Mouse (Mus musculus) spleen, adult 18-20 months (tissue): ENCODE data around the gene Cct5.

Source experiments
- DNase-seq, 2 experiments: peaks; one replicate each; pipeline ENCODE4 v3.0.0; 2022; ENCODE audit warnings: mixed read lengths in 2 of 2

Gene Cct5

DNA sequence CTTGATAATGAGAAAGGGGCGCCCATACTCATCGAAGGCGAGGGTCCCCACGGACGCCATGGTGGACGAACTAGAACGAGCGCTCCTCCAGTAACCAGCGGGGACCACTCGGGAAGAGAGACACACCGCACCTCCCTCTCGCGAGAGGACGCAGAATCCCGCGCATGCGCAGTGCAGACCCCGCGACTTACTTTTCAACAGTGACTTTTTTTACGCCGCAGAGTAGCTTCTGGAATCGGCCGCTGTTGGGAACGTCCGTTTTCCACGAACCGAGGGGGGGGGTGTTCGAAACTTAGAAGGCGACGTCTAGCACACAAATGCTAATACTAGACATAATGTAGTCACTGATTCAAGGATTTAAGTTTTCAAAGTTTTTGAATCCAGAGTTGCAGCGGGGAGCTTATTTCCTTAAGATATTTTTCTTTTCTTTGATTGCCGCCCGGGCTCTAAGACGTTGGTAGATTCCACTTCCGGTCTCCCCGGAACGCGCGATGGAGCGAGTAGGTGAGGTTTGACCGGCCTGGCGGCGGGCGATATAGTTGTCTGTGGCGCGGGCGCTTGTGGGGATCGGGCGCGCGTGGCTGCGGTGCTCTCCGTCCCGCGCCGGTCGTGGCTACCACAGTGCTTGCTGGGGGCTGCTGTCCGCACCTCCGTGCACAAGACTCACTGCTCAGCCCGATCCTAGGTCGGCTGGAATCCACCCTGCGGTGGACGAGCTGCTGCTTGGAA is at the start of gene Cct5, which contains the start of gene Fam173b:
Cct5 (minus strand) TSS at position 159 of the 729 bp plus-strand sequence.
Fam173b (plus strand) TSS at position 207 of the 729 bp plus-strand sequence.
- DNase-seq = peak; percentile 96 to 98

DNA sequence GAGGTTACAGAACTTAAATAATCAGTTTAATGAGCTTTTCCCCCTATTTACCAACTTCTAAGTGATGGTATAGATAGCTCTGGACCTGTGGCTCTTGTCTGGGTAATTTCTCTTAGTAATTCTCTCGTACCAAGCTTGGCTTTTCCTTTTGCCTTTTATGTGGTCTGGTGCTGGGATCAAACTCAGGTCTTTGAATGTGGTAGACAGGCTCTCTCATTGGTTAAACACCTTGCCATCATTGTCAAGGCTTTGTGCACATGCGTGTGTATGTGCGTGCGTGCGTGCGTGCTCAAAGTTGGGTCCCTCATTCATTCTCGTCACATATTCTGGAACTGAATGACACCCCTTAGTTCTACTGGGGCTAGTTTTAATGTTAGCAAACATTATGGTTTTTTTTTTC is 49.2 kb upstream of the Cct5 start:
- no peak for DNase-seq

DNA sequence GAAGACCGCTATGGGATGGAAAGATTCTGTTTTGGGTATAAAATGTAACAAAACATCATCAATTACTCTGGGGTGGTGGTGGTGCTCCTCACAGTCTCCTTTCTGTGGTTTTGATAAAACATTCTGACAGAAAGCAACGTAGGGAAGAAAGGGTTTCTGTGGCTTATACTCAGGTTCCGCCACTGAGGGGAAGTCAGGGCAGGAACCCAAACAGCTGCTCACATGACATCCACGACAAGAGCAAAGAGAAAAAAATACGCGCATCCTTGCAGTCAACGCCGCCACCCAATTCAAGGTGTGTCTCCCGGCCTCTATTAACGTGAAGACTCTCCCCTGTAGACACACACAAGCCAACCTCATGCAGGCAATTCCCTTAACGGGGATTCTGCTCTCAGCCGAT is 48.1 kb upstream of the Cct5 start:
- DNase-seq = no peak

DNA sequence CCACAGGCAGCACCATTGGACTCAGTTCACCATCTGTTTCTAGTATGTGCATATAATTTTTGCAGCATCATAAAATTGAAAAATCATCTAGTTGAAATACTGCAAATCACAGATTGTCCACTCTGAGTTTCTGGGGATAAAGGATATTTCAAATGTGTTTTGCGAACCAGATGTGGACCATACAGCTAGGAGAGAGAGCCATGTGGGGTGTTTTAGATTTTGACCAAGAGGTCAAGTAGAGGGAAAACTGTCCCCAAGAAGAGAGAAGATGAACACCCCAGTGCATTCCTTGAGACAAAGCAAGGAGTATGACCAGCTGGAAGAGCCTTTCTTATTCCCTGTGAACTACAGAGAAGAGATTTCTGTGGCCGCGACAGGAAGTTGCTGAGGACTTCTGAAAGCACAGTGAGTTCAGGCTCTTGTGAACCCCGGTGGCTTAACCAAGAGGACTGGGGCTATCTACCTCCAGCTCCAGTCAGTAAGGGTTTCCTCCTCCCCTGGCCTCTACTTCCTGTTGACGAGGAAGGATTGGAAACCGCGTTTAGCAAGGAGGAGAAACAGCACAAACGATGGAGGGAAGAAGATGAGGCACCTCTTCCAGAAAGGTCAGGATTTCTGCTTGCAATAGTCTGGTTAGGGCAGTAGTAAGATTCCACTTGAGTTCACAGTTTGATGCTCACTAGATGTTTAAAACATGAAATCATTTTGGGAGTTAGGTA is 46.4 kb upstream of the Cct5 start:
- no peak for DNase-seq

DNA sequence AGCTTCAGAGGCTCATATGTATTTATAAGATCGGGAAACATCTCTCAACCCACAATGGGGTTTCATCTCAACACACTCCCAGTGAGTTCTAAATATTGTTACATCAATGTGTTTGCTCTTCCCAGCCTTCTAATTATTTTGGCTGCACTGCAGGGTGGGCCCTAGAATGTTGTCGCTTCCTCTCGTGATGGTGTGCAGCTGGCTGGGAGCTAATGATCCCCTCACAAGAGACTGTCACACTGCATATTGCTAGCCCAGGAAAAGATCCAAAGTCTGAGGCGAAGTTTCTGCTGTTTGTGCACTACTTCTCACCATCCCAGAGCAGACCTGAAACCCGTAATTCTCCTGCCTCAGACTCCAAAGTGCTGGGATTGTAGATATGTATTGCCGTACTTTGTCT is 45.6 kb upstream of the Cct5 start:
- no peak for DNase-seq

DNA sequence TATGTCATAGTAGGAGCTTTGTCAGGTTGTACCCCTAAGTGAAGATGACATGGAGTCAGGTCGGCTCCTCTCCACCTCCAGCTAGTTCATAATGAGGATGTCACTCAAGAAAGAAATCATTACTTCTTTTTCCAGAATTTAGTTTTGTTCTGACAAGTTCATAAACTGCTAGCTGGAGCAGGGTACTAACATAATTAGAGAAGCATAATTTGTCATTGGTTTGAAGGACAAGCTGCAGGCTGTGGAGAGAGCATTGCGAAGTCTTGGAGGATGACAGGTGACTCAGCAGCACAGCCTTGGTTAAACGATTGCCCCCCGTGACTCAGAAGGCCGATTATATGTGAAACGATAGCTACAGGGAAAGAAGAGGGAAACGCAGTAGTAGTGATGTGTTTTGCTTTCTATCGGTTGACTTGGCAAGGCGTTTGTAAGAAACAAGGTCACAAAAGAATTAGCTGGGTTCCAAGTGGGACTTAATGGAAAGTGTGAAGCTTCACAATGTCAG is 34.5 kb upstream of the Cct5 start:
- DNase-seq = no peak

DNA sequence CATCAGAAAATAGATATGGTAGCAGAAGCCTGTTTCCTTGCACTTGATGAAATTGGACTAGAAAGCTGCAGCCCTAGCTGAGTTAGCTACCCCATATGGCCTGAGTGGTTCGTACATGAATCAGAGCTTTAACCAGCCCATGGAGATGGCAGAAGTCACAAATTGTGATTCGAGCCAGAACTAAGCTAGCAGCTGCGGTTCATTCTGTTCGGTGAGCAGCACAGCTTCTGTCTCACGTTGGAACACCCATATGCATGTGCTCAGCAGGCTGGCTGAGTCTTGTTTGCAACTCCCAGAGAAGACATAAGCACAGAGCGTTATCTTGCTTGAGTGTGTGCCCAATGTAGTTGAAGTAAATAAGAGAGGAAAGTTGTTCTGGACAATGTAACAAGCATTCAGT is 33.0 kb upstream of the Cct5 start:
- DNase-seq = no peak

DNA sequence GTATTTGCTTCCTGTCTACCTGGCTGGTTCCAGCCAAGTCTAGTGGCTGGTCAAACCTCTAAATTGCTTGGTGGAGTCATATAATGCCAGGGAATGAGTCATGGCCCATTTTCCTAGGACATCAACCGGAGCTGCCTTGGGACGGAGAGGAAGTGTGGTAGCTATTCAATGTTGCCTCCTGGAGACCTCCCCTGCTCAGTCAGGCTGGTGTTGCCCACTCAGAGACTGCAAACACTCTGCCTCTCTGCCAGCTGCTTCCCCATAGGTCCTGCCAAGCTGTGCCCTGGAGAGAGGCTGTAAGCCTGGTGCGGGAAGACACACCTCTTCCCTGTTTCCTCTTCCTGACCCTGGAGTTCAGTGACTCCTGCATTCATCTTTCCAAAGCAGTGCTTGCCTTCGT is 30.9 kb upstream of the Cct5 start:
- DNase-seq = no peak

DNA sequence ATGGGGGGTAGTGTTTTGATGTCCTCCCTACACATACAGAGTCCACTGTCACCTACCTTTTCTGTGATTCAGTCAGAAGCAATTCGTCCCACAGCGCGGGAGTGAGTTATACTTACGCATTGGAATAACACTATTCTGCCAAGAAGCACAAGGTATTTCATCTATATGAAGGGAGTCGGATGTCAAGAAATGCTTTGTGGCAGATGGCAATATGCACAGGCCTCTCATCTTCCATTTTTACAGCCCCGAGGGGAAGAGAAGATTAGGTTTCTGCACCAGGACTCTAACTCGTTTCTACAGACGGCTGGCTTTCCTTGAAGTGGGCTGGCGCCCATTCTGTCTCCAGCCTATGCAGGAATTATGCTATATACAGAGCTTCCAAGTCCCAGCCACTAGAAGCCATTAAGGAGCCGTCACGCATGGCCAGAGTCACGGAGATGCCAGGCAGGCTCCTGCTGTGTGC is 29.8 kb upstream of the Cct5 start:
- no peak for DNase-seq

DNA sequence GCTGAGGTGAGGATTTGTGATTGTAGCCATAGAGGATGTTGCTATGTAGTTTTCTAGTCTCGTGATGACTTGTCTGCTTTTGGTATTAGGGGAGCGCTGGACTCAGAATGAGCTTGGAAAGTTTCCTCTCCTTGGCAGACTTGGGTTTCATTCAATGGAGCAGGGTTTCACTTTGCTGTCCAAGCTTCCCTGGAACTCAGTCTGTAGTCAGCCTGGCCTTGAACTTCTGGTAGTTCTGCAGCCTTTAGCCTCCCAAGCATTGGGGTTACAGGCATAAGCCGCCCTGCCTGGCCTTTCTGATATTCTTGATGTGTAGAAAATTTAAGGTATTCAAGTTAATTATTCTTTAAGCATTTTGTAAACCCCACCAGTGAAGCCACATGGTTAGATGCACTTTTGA is 28.0 kb upstream of the Cct5 start:
- DNase-seq = no peak

DNA sequence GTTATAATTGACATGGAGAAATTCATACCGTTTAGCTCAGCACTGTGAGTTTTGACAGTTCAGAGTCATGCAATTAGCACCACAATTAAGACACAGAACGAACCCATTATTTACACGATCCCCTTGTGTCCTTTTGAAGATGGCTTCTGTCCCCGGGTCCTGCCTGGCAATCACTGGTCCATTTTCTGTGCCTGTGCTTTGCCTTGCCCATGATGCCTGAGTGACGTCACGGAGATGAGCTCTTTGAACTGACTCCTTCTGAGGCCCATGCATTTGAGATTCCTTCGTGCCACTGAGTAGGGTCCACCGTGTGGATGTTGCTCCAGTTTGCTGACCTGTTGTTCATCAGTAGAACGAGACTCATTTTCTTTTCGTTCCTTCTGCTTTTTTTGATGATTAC is 26.6 kb upstream of the Cct5 start:
- no peak for DNase-seq

DNA sequence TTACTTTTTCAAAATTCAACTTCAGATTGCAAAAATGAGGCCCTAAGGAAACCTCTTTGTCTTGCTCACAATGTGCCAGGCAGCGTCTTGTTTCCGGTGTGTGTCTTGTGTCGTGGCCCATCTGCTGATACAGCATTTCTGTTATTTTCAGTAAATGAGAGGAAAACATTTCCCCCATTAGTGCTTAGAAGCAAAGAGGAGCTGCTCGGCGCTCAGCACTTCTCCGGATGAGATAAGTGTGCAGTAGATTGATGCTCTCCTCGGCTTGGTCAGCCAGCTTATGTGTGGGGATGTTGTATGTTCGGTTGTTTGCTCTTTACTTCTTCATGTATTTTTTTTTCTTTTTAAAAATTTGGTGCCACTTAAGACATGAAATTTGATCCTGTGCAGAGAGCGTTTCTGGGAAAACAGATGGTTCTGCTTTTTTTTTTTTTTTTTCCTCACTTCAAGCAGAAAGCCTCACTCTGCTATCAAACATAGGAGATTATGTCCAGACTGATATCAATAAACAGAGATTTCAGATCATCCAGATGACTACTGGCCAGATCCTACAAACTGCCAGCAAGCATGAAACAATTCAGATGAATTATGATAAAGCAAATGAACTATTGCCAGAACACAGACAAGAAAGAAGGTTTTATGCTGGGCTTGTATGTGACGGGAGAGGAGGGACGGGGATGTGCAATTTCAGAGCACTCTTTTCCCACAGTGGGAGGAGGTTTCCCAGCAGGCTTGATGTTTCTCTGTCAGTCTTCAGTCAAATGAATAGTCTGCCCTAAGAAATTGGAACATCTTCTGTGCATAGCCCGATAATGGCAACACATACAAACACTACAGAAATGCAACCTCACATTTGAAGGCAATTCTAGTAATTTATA is 25.9 kb upstream of the Cct5 start:
- DNase-seq = no peak

DNA sequence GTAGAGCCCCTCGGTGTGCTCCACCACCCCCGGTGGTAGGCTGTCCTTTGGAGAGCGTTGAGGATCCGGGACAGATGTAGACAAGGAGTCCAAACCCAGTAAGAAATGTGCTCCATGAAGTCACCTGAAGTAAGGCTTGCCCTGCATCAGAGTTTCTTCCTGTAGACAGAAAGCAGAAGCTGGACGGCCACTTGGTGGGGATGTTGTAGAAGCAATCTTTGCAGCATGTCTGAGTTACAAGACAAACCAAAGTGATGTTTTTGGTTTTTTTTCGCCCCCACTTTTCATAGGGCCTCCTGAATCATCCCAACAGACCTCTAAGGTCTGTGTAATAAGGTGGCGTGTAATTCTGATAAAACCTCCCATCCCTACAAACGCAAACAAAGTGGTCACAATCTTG is 17.9 kb upstream of the Cct5 start:
- DNase-seq = no peak

DNA sequence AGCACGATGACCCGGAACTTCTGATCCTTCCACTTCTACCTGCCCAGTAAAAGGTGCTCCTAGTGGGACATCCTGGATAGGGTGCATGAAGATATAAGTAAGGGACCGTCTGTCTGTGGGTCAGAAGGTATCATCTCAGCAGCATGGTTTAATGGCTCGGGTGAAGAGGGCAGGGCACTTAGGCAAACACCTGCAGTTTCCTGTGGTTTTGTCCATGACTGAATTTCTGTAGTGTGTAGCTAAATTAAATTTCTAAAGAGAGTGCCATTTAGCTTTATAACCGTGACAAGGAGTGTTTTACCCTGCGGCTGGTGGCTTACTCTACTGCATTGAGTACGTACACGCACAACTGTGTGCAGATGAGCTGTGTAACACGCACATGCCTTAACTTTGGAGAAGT is 15.7 kb upstream of the Cct5 start:
- no peak for DNase-seq

DNA sequence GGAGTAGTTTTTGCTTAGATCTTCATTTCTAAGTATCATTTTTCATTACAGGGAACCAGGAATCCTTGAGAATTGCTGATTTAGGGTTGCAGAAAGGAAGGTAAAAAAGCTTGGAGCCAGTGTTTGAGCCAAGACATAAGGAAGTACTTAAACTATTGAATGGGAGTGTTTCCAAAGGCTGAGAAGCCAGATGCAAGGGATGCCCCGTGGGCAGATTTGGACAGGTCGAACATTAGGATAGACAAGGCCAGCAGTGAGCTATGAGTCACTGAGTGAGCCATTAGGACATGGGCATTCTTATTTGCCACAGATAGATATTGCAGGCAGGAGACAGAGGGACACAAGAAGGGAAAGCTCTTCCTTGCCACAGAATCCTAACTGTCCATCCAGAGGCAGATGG is 13.1 kb upstream of the Cct5 start:
- DNase-seq = no peak

DNA sequence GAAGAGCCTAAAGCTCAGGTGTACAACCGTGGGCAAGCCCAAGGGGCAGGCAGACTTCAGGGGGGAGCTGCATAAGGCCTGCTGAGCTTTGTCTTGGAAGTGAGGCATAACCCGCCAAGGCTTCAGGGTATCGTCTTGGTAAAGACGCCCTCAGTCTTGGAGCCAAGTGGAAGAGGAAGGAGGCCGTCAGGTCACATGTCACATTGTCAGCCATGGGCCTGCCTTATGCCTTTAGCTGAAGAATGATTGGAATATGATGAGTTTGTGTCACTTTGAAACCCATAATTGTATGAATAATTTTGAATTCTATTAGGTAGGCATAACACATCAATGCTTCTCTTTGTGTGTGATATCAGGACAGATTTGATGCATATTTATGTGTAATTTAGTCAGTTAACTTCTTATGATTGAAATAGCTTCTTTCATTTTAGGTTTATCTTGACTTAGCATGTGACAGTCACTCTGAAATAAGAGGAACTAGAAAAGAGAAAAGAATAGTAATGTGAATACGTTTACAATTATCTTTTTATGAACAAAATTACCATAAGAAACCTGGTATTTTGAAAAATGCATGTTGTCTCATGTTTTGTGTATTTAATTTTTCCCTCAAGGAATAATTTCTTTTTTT is 12.3 kb upstream of the Cct5 start:
- DNase-seq = no peak

DNA sequence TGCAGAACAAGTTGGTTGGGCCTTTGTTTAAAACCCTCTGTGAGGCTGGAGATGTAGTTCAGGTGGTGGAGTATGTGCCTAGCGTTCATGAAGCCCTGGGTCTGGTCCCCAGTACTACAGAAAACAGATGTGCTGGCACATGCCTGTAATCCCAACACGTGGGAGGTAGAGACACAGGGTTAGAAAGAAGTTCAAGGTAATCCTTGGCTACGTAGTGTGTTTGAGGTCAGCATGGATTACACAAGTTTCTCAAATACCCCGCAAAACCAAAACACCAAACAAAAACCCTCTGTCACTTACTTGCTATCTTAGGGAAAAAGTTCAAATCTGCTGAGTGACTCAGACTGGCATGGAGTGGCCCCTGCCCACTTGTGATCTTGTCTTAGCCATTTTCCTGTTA is 10.4 kb upstream of the Cct5 start:
- DNase-seq = no peak

DNA sequence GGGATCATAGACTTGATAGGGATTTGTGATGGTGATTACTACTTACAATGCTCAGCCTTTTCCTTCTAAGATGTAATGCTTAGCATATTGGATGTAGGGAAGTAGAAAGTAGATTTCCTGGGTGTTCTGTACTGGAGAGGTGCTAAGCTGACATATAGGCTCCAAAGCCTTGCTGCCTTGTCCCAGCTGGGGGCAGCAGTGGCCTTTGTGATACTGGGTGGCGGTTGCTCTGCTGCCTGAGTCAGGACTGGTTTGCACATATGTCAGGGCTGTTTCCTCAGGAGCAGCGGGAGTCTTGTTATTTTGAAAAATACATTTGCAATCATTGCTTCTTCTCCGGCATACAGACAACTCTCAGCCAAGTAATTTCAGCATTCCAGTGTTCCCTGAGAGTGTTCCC is 9.4 kb upstream of the Cct5 start:
- no peak for DNase-seq

DNA sequence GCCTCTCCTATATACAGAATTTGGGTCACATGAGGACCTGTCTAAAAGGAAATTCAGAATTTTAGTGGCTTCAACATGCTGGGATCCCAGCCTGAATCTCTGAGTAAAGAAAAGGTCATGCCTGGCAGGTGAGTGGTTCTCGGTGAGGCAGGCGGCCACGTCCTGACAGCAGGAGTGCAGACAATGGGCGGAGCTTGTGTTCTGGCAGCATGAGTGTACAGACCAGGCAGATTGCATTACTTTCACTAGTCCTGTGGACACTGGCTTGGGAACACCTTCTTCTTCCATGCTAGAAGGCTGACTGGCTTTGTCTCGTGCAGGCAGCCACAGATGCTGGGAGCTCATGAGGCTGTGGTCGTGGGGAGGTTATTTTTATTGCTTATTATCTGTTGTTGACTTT is 5.2 kb upstream of the Cct5 start:
- DNase-seq = no peak

DNA sequence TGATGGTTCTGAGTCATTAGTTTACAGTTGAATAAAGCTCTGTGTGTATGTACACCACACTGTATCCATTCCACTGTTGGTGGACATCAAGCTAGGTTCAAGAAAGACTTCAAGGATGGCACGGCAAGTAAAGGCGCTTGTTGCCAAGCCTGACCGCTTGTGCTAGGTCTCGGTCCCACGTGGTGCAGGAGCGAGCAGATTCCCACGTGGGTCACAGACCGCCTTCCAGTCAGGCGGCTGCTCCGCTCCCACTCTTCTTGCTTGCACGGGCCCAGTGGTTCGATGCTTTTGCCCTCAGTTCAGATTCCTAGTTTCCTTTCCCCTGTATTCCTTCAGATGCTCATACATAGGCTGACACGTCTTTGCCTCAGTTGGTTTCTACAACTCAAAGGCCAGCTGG is 1.5 kb upstream of the Cct5 start:
- no peak for DNase-seq

DNA sequence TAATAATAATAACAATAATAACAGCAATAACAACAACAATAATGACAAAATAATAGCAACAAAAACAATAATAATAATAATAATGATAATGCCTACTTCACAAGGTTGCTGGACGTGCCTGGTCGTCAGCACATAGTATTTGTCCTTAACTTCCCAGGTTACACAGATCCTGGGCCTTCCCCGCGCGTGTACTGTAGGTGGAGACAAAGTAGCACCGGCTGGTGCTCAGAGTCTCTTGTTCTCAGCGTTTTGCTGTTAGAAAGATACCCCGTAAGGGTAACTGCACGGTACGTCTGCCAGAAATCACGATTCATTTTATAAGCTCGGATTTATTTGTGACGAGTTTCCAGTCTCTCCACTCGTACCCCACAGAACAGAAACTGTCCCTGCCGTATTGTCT is 822 bp upstream of the Cct5 start:
- peak; percentile 30 to 38 for DNase-seq

DNA sequence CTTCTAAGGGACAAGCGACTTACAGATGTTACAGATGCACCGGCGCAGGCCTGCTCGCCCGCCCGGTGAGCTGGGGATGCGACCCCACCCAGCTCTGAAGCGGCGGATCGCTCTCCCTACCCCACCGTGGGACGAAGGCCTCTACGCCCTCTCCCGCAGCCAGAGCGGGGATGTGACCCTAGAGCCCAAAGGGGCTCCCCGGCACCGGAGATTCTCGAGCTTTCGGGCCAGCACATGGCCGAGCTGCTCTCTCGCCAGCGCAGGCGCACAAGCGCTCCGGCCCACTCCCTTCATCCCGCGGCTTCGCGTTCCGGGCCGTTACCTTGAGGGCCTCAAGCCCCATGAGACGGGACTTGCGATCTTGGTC is 342 bp downstream of the Cct5 start:
- DNase-seq = no peak

DNA sequence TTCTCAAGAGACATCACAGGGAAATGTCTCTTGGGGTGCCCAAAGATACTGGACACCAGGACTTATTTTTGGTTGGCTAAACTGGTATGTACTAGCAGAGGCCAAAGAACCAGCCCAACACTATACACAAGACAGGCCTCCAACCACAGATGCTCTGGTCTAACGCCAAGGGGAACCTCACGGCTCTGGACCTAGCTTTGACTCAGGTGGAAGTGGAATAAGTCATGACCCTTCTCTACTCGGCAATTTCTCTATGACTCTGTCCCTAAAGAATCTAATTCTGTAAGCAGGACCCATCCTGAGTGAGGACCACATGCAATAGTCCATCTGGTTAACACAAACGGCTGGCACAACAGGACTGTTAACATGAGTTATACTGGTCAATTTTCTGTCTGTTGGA is 1.8 kb downstream of the Cct5 start:
- no peak for DNase-seq
